Mouse (Mus musculus): ENCODE measurements around the gene Ube2g1.

Ube2g1 gene

GRCm38 (mm10) chr11:72606694-72607407, at the start of gene Ube2g1:
TSS of gene Ube2g1 (plus strand) at chr11:72607283.
- peak; percentile 98 for DNase-seq (ENCODE audit: low spot score)

GRCm38 (mm10) chr11:72558155-72558554, 48.9 kb upstream of the Ube2g1 start:
- DNase-seq (ENCODE audit: low spot score) = no peak

GRCm38 (mm10) chr11:72560661-72561060, 46.4 kb upstream of the Ube2g1 start:
- no peak for DNase-seq (ENCODE audit: low spot score)

GRCm38 (mm10) chr11:72564232-72564807, 42.8 kb upstream of the Ube2g1 start:
- no peak for DNase-seq (ENCODE audit: low spot score)

GRCm38 (mm10) chr11:72566304-72566703, 40.8 kb upstream of the Ube2g1 start:
- no peak for DNase-seq (ENCODE audit: low spot score)

- DNase-seq (ENCODE audit: low spot score) = no peak
Measured at GRCm38 (mm10) chr11:72566816-72567338, 40.2 kb upstream of the Ube2g1 start.

- no peak for DNase-seq (ENCODE audit: low spot score)
Measured at GRCm38 (mm10) chr11:72569051-72569450, 38.0 kb upstream of the Ube2g1 start.

GRCm38 (mm10) chr11:72569671-72570318, 37.3 kb upstream of the Ube2g1 start:
- no peak for DNase-seq (ENCODE audit: low spot score)

- peak; percentile 83 for DNase-seq (ENCODE audit: low spot score)
Measured at GRCm38 (mm10) chr11:72570319-72570979, 36.6 kb upstream of the Ube2g1 start.

GRCm38 (mm10) chr11:72573819-72574218, 33.3 kb upstream of the Ube2g1 start:
- peak; percentile 29 for DNase-seq (ENCODE audit: low spot score)

GRCm38 (mm10) chr11:72576111-72576465, 31.0 kb upstream of the Ube2g1 start:
- peak; percentile 43 for DNase-seq (ENCODE audit: low spot score)

- peak; percentile 58 for DNase-seq (ENCODE audit: low spot score)
Measured at GRCm38 (mm10) chr11:72576466-72577351, 30.4 kb upstream of the Ube2g1 start.

GRCm38 (mm10) chr11:72578471-72578870, 28.6 kb upstream of the Ube2g1 start:
- peak; percentile 50 for DNase-seq (ENCODE audit: low spot score)

GRCm38 (mm10) chr11:72581609-72582447, 25.3 kb upstream of the Ube2g1 start:
- peak; percentile 57 for DNase-seq (ENCODE audit: low spot score)

GRCm38 (mm10) chr11:72582448-72582705, 24.7 kb upstream of the Ube2g1 start:
- DNase-seq (ENCODE audit: low spot score) = no peak

GRCm38 (mm10) chr11:72583092-72583491, 24.0 kb upstream of the Ube2g1 start:
- DNase-seq (ENCODE audit: low spot score) = no peak

- no peak for DNase-seq (ENCODE audit: low spot score)
Measured at GRCm38 (mm10) chr11:72586570-72586969, 20.5 kb upstream of the Ube2g1 start.

GRCm38 (mm10) chr11:72587537-72588233, 19.4 kb upstream of the Ube2g1 start:
- DNase-seq (ENCODE audit: low spot score) = no peak

GRCm38 (mm10) chr11:72595010-72595737, 11.9 kb upstream of the Ube2g1 start:
- DNase-seq (ENCODE audit: low spot score) = no peak

GRCm38 (mm10) chr11:72597780-72598179, 9.3 kb upstream of the Ube2g1 start:
- DNase-seq (ENCODE audit: low spot score) = no peak

Data from urinary bladder, postnatal 14 days (tissue).